Mouse (Mus musculus) spleen, adult 2 months (tissue): ENCODE results near the gene Armc8. TPM values are rescaled to one million over a fixed set of nuclear protein-coding genes. Genes with fewer than 3 reads are reported as not detected.

Experiments
- DNase-seq, 2 experiments: peaks; one replicate each; pipeline versions ENCODE4 v3.0.0 to v3.0.0-alpha.2; 2012 to 2021; ENCODE audit warnings: low spot score in 2 of 2, low read depth in 1 of 2
- H3K27ac ChIP-seq: fragments of 200-500 bp; 2 replicates; pipeline ENCODE4 v1.5.1; 2012; ENCODE audit warnings: low read length, inconsistent platforms; ENCODE audit not compliant: insufficient read depth
- H3K27me3 ChIP-seq: fragments of 200-500 bp; 2 replicates; pipeline ENCODE4 v1.6.1; 2012; ENCODE audit warnings: mild to moderate bottlenecking, moderate library complexity, low read length, inconsistent platforms; ENCODE audit not compliant: control insufficient read depth, insufficient read depth
- H3K36me3 ChIP-seq: fragments of 200-500 bp; 2 replicates; pipeline ENCODE4 v1.6.1; 2012; ENCODE audit warnings: mild to moderate bottlenecking, low read length, inconsistent platforms; ENCODE audit not compliant: control insufficient read depth, insufficient read depth
- H3K4me1 ChIP-seq: fragments of 200-500 bp; 2 replicates; pipeline ENCODE4 v1.6.1; 2011; ENCODE audit warnings: inconsistent platforms; ENCODE audit not compliant: control insufficient read depth, insufficient read depth, insufficient read length
- H3K4me3 ChIP-seq: fragments of 200-500 bp; 2 replicates; pipeline ENCODE4 v1.5.1; 2011; ENCODE audit warnings: mild to moderate bottlenecking, inconsistent platforms; ENCODE audit not compliant: insufficient read depth, insufficient read length; ENCODE audit errors: extremely low read depth
- CTCF ChIP-seq: fragments of 200-500 bp; IDR thresholded peaks from 2 replicates; pipeline ENCODE4 v1.5.1; 2011; ENCODE audit warnings: mild to moderate bottlenecking, inconsistent platforms; ENCODE audit not compliant: insufficient read depth, insufficient read length, insufficient replicate concordance; ENCODE audit errors: extremely low read depth
- POLR2A ChIP-seq: fragments of 200-500 bp; IDR thresholded peaks from 2 replicates; pipeline ENCODE4 v1.6.1; 2011; ENCODE audit warnings: low read depth, low read length, inconsistent platforms
- WGBS: fragments of 180-500 bp; shearing (Covaris S2); methylation state at CpG from one replicate; pipeline ENCODE4 v1.1.7; 2018; 5-methylcytosine and 5-hydroxymethylcytosine counted together
- polyA plus RNA-seq: library from polyadenylated mRNA; depleted of rRNA; stranded (reverse); fragments of >200 nt; gene quantifications from 2 replicates; pipeline ENCODE4 v1.2.3, GENCODE M21; 2012

Gene Armc8
- polyA plus RNA-seq, 1 experiment: 7.2 TPM

DNA sequence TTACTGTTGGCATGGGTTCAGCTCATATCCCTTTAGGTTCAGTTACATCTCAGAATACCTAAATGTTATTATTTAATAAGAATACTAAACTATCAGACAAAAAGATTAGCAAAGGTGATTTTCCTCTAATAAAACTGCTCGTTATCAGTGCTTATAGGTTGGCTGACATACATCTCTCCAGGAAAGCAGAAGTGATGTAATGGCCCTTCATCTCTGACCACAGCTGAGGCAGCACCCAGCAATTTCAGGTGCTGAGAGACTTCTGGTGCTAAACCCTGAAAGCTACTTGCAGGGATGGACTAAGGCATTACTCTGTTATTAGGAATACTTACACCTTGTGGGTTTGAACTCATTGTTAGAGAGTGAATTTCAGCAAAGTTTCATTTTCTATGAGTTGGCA lies 36.8 kb downstream of the Armc8 start:
- no peak for TF ChIP-seq POLR2A
- TF ChIP-seq CTCF: no peak
- H3K4me1 ChIP-seq: no peaks in the 10 kb centered on the region
- peaks cover 24% of the 10 kb centered on the region for H3K36me3 ChIP-seq
- DNase-seq: no peak
- 79% methylated on average over 1 of the region's 1 CpGs for WGBS
- no peak overlapping the region for H3K27ac ChIP-seq
- no peaks in the 10 kb centered on the region for H3K27me3 ChIP-seq
- H3K4me3 ChIP-seq: no peak overlapping the region

DNA sequence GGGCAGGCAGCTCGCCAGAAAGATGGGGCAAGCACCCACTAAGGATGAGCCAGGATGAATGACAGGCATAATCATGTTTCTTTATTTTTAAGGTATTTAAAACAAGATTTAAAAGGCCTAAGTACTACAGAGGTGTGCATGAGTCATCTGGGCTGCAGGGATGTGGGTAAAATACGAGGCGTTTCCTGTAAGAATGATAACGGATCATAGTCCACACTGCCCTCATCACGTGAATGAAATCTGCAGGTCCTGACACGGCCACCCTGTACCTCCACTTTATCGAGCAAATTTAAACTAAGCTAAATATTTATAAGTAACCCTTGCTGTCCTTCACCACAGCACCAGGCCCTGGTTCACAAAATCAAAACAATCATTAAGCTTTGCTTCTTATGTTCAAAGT lies 62.8 kb downstream of the Armc8 start:
- TF ChIP-seq CTCF (no peak), POLR2A (no peak)
- Histone ChIP-seq H3K27ac (no peak overlapping the region), H3K36me3 (peaks cover 6% of the 10 kb centered on the region), H3K4me1 (no peaks in the 10 kb centered on the region), H3K27me3 (no peaks in the 10 kb centered on the region), H3K4me3 (no peak overlapping the region)
- 87% methylated on average over 7 of the region's 7 CpGs for WGBS
- DNase-seq: no peak

DNA sequence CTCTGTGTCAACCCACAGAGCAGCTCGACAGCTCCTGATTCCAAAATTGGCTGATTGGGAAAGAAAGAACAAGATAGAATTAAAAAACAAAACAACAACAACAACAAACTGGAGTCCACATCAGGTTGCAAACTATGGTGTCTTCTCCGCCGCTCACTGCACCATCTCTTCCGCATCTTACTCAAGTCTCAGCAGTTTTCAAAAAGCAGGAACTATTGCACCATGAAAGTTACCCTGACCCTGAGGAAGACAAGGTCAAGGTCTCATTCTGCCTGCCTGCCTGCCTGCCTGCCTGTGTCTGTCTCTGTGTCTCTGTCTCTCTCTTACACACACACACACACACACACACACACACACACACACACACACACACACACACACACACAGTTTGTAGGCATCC lies 69.4 kb downstream of the Armc8 start:
- Histone ChIP-seq H3K4me3 (no peak overlapping the region), H3K27me3 (no peaks in the 10 kb centered on the region), H3K4me1 (no peaks in the 10 kb centered on the region), H3K36me3 (peaks cover 16% of the 10 kb centered on the region), H3K27ac (no peak overlapping the region)
- no peak for DNase-seq
- WGBS: 92% methylated on average over 4 of the region's 4 CpGs
- no peak for TF ChIP-seq CTCF
- no peak for TF ChIP-seq POLR2A

- Histone ChIP-seq H3K4me3 (no peak overlapping the region), H3K4me1 (no peaks in the 10 kb centered on the region), H3K27me3 (no peaks in the 10 kb centered on the region), H3K27ac (no peak overlapping the region), H3K36me3 (peaks cover 21% of the 10 kb centered on the region)
- TF ChIP-seq POLR2A: no peak
- no peak for TF ChIP-seq CTCF
- DNase-seq: no peak
- WGBS: 38% methylated on average over 10 of the region's 10 CpGs
Observed at GRCm38 (mm10) chr9:99492634-99493200, 76.0 kb downstream of the Armc8 start.

GRCm38 (mm10) chr9:99491050-99491449 lies 77.6 kb downstream of the Armc8 start:
- no peaks in the 10 kb centered on the region for H3K4me1 ChIP-seq
- TF ChIP-seq CTCF (no peak), POLR2A (no peak)
- H3K4me3 ChIP-seq: no peak overlapping the region
- no peak for DNase-seq
- no peak overlapping the region for H3K27ac ChIP-seq
- WGBS: 98% methylated on average over 4 of the region's 4 CpGs
- no peaks in the 10 kb centered on the region for H3K27me3 ChIP-seq
- peaks cover 20% of the 10 kb centered on the region for H3K36me3 ChIP-seq

GRCm38 (mm10) chr9:99487841-99488240 lies 80.9 kb downstream of the Armc8 start:
- Histone ChIP-seq H3K27ac (no peak overlapping the region), H3K4me1 (no peaks in the 10 kb centered on the region), H3K4me3 (no peak overlapping the region), H3K27me3 (no peaks in the 10 kb centered on the region), H3K36me3 (peaks cover 19% of the 10 kb centered on the region)
- WGBS: 90% methylated on average over 3 of the region's 3 CpGs
- TF ChIP-seq CTCF (no peak), POLR2A (no peak)
- no peak for DNase-seq

GRCm38 (mm10) chr9:99487126-99487695 lies 81.5 kb downstream of the Armc8 start:
- Histone ChIP-seq H3K36me3 (peaks cover 17% of the 10 kb centered on the region), H3K27ac (no peak overlapping the region), H3K4me3 (no peak overlapping the region), H3K4me1 (no peaks in the 10 kb centered on the region), H3K27me3 (no peaks in the 10 kb centered on the region)
- TF ChIP-seq CTCF: no peak
- 83% methylated on average over 8 of the region's 8 CpGs for WGBS
- no peak for DNase-seq

- TF ChIP-seq CTCF (no peak), POLR2A (no peak)
- Histone ChIP-seq H3K4me3 (no peak overlapping the region), H3K36me3 (peaks cover 18% of the 10 kb centered on the region), H3K27me3 (no peaks in the 10 kb centered on the region), H3K27ac (no peak overlapping the region), H3K4me1 (no peaks in the 10 kb centered on the region)
- 75% methylated on average over 4 of the region's 4 CpGs for WGBS
- DNase-seq: no peak
Observed at GRCm38 (mm10) chr9:99485144-99485543, 83.6 kb downstream of the Armc8 start.
